Mouse (Mus musculus): ENCODE measurements around the gene Abca4. TPM values are rescaled to one million over a fixed set of nuclear protein-coding genes. Genes with fewer than 3 reads are reported as not detected.

The Abca4 gene
- polyA plus RNA-seq, 1 experiment: 0.38 TPM

GRCm38 (mm10) chr3:122034240-122034639 is 10.0 kb upstream of the Abca4 start:
- TF ChIP-seq POLR2A (IDR thresholded peaks at IDR 0.05; ENCODE audit: control insufficient read depth, low read depth, low read length) (no peak), CTCF (IDR thresholded peaks at IDR 0.05; ENCODE audit: control insufficient read depth, insufficient read depth, insufficient replicate concordance, low read depth, low read length) (no peak)
- Histone ChIP-seq H3K4me1 (ENCODE audit: control insufficient read depth, insufficient read depth, low read length) (peaks cover 4% of the 10 kb centered on the region), H3K27ac (ENCODE audit: control insufficient read depth, insufficient read depth, low read depth, low read length) (no peak overlapping the region), H3K36me3 (ENCODE audit: control insufficient read depth, insufficient read depth, low read length) (no peaks in the 10 kb centered on the region), H3K27me3 (ENCODE audit: control insufficient read depth, insufficient read depth, low read length) (no peaks in the 10 kb centered on the region), H3K4me3 (ENCODE audit: control insufficient read depth, low read depth, low read length) (no peak overlapping the region)

- Histone ChIP-seq H3K36me3 (ENCODE audit: control insufficient read depth, insufficient read depth, low read length) (no peaks in the 10 kb centered on the region), H3K4me3 (ENCODE audit: control insufficient read depth, low read depth, low read length) (no peak overlapping the region), H3K27ac (ENCODE audit: control insufficient read depth, insufficient read depth, low read depth, low read length) (no peak overlapping the region), H3K4me1 (ENCODE audit: control insufficient read depth, insufficient read depth, low read length) (peaks cover 4% of the 10 kb centered on the region), H3K27me3 (ENCODE audit: control insufficient read depth, insufficient read depth, low read length) (no peaks in the 10 kb centered on the region)
- TF ChIP-seq CTCF (IDR thresholded peaks at IDR 0.05; ENCODE audit: control insufficient read depth, insufficient read depth, insufficient replicate concordance, low read depth, low read length) (no peak), POLR2A (IDR thresholded peaks at IDR 0.05; ENCODE audit: control insufficient read depth, low read depth, low read length) (no peak)
These were observed 9.2 kb upstream of the Abca4 start for GRCm38 (mm10) chr3:122035092-122035491.

- Histone ChIP-seq H3K36me3 (ENCODE audit: control insufficient read depth, insufficient read depth, low read length) (no peaks in the 10 kb centered on the region), H3K4me1 (ENCODE audit: control insufficient read depth, insufficient read depth, low read length) (no peaks in the 10 kb centered on the region), H3K4me3 (ENCODE audit: control insufficient read depth, low read depth, low read length) (no peak overlapping the region), H3K27ac (ENCODE audit: control insufficient read depth, insufficient read depth, low read depth, low read length) (no peak overlapping the region), H3K27me3 (ENCODE audit: control insufficient read depth, insufficient read depth, low read length) (no peaks in the 10 kb centered on the region)
- no peak for TF ChIP-seq CTCF (IDR thresholded peaks at IDR 0.05; ENCODE audit: control insufficient read depth, insufficient read depth, insufficient replicate concordance, low read depth, low read length)
- no peak for TF ChIP-seq POLR2A (IDR thresholded peaks at IDR 0.05; ENCODE audit: control insufficient read depth, low read depth, low read length)
These were observed 3.7 kb upstream of the Abca4 start for GRCm38 (mm10) chr3:122040522-122040921.

GRCm38 (mm10) chr3:122043102-122043501 is 1.1 kb upstream of the Abca4 start:
- no peak for TF ChIP-seq POLR2A (IDR thresholded peaks at IDR 0.05; ENCODE audit: control insufficient read depth, low read depth, low read length)
- TF ChIP-seq CTCF (IDR thresholded peaks at IDR 0.05; ENCODE audit: control insufficient read depth, insufficient read depth, insufficient replicate concordance, low read depth, low read length): no peak
- Histone ChIP-seq H3K4me1 (ENCODE audit: control insufficient read depth, insufficient read depth, low read length) (no peaks in the 10 kb centered on the region), H3K36me3 (ENCODE audit: control insufficient read depth, insufficient read depth, low read length) (no peaks in the 10 kb centered on the region), H3K27me3 (ENCODE audit: control insufficient read depth, insufficient read depth, low read length) (no peaks in the 10 kb centered on the region), H3K27ac (ENCODE audit: control insufficient read depth, insufficient read depth, low read depth, low read length) (no peak overlapping the region), H3K4me3 (ENCODE audit: control insufficient read depth, low read depth, low read length) (no peak overlapping the region)

- Histone ChIP-seq H3K4me3 (ENCODE audit: control insufficient read depth, low read depth, low read length) (no peak overlapping the region), H3K27ac (ENCODE audit: control insufficient read depth, insufficient read depth, low read depth, low read length) (no peak overlapping the region), H3K4me1 (ENCODE audit: control insufficient read depth, insufficient read depth, low read length) (no peaks in the 10 kb centered on the region), H3K27me3 (ENCODE audit: control insufficient read depth, insufficient read depth, low read length) (no peaks in the 10 kb centered on the region), H3K36me3 (ENCODE audit: control insufficient read depth, insufficient read depth, low read length) (no peaks in the 10 kb centered on the region)
- TF ChIP-seq CTCF (IDR thresholded peaks at IDR 0.05; ENCODE audit: control insufficient read depth, insufficient read depth, insufficient replicate concordance, low read depth, low read length) (no peak), POLR2A (IDR thresholded peaks at IDR 0.05; ENCODE audit: control insufficient read depth, low read depth, low read length) (no peak)
These were observed 2.0 kb downstream of the Abca4 start for GRCm38 (mm10) chr3:122046187-122046620.

- no peak overlapping the region for H3K27ac ChIP-seq (ENCODE audit: control insufficient read depth, insufficient read depth, low read depth, low read length)
- H3K27me3 ChIP-seq (ENCODE audit: control insufficient read depth, insufficient read depth, low read length): no peaks in the 10 kb centered on the region
- no peaks in the 10 kb centered on the region for H3K36me3 ChIP-seq (ENCODE audit: control insufficient read depth, insufficient read depth, low read length)
- TF ChIP-seq CTCF (IDR thresholded peaks at IDR 0.05; ENCODE audit: control insufficient read depth, insufficient read depth, insufficient replicate concordance, low read depth, low read length): no peak
- TF ChIP-seq POLR2A (IDR thresholded peaks at IDR 0.05; ENCODE audit: control insufficient read depth, low read depth, low read length): no peak
- H3K4me3 ChIP-seq (ENCODE audit: control insufficient read depth, low read depth, low read length): no peak overlapping the region
- no peaks in the 10 kb centered on the region for H3K4me1 ChIP-seq (ENCODE audit: control insufficient read depth, insufficient read depth, low read length)
These were observed 3.2 kb downstream of the Abca4 start for GRCm38 (mm10) chr3:122047402-122047801.

- H3K36me3 ChIP-seq (ENCODE audit: control insufficient read depth, insufficient read depth, low read length): no peaks in the 10 kb centered on the region
- no peak overlapping the region for H3K4me3 ChIP-seq (ENCODE audit: control insufficient read depth, low read depth, low read length)
- H3K27ac ChIP-seq (ENCODE audit: control insufficient read depth, insufficient read depth, low read depth, low read length): no peak overlapping the region
- no peak for TF ChIP-seq POLR2A (IDR thresholded peaks at IDR 0.05; ENCODE audit: control insufficient read depth, low read depth, low read length)
- no peak for TF ChIP-seq CTCF (IDR thresholded peaks at IDR 0.05; ENCODE audit: control insufficient read depth, insufficient read depth, insufficient replicate concordance, low read depth, low read length)
- H3K4me1 ChIP-seq (ENCODE audit: control insufficient read depth, insufficient read depth, low read length): no peaks in the 10 kb centered on the region
- H3K27me3 ChIP-seq (ENCODE audit: control insufficient read depth, insufficient read depth, low read length): no peaks in the 10 kb centered on the region
These were observed 3.9 kb downstream of the Abca4 start for GRCm38 (mm10) chr3:122047921-122048861.
